9 mouse cellular contexts compared by ENCODE assay signal in the genomic region with DNA sequence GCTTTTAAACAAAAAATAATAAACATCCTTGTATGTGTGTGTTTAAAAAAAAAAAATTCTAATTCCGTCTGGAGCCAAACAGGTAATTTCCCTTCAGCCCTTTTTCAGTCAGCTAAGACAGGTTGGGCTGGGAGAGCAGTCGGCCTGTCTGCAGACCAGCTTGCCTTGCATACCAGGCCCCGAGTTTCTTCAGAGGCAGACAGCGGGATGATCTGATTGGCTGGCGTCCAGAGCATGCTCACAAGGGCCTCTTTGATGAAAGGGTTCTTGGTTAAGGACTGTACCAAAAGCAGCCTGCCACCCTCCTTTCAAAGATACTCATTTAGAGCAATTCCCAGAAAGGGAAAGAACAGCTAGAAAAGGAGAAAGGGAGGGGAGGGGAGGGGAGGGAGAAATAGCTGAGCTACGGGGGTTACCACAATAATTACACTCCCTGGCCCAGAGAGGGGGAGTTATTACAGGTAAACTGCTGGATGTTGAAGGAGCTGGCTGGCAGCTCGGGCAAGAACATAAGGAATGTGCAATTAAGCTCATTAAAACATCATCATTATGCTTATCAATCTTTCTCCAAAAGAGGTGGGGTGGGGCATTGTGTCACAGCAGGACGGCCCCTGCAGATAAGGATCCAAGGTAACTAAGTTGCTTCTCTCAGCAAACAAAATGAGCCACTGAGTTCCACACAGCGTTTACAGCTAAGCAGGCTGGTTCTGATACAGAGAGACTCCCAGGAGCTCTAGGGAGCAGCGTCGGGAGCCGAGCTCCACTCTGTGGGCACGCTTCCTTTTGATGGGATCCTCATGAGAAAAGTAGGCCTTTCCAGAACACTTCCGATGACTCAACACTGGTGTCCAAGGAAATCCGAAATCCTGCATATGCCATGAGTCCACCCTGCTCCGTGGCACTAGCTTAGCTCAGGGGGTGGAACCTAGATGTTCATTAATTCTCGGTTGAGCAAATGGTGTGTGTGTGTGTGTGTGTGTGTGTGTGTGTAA.
DNase-seq lines count a peak whose midpoint lies in the region; ATAC-seq lines count a peak whose summit lies in the region.
"Had no signal": no experiment of that assay in that cellular context is flagged by ENCODE, and none has a peak within 500 bp of the region (broad histone marks: within the 10 kb centered on the region; RNA-seq: fewer than 3 reads in every experiment).

No protein-coding gene starts in this region.

- ATAC-seq in liver, embryonic 12.5 days = peak; percentile 24; the same call in 1 of the 2 replicates
- ATAC-seq in liver, embryonic 11.5 days (replicated peaks; ENCODE audit: low FRiP score) = no peak
- peak; percentile 90 for ATAC-seq in midbrain, embryonic 14.5 days (ENCODE audit: low FRiP score, low TSS enrichment)
- no peak for ATAC-seq in CD4-positive, CD25-positive, alpha-beta regulatory T cell, adult 4 months

- no peaks in the 10 kb centered on the region for H3K9me3 ChIP-seq in liver, embryonic 12.5 days (replicated peaks)
- H3K9me3 ChIP-seq in liver, embryonic 11.5 days (ENCODE audit: control insufficient read depth, low read length) = no peaks in the 10 kb centered on the region
- H3K9me3 ChIP-seq in midbrain, embryonic 14.5 days (ENCODE audit: control insufficient read depth, low read length) = no peaks in the 10 kb centered on the region

- no peak overlapping the region for H3K27ac ChIP-seq in liver, embryonic 12.5 days
- H3K27ac ChIP-seq in liver, embryonic 11.5 days (ENCODE audit: low read depth, low read length) = no peak overlapping the region
- H3K27ac ChIP-seq in midbrain, embryonic 14.5 days (replicated peaks; ENCODE audit: low read depth, low read length) = peak overlapping the region; percentile 76
- H3K27ac ChIP-seq: kidney, postnatal 0 days had no signal

- WGBS in liver, embryonic 12.5 days (ENCODE audit: insufficient replicate concordance) = 57% methylated on average over 17 of the region's 17 CpGs
- 61% methylated on average over 17 of the region's 17 CpGs for WGBS in liver, embryonic 11.5 days
- 46% methylated on average over 17 of the region's 17 CpGs for WGBS in midbrain, embryonic 14.5 days

- H3K27me3 ChIP-seq in liver, embryonic 12.5 days (replicated peaks) = no peaks in the 10 kb centered on the region
- no peaks in the 10 kb centered on the region for H3K27me3 ChIP-seq in liver, embryonic 11.5 days (replicated peaks; ENCODE audit: control insufficient read depth, insufficient read depth, low read length)
- H3K27me3 ChIP-seq in midbrain, embryonic 14.5 days (ENCODE audit: control insufficient read depth, insufficient read depth, low read length) = 0 out of 2 replicates have a peak, but pooled peaks cover 3% of the 10 kb centered on the region

- no peaks in the 10 kb centered on the region for H3K36me3 ChIP-seq in liver, embryonic 12.5 days
- no peaks in the 10 kb centered on the region for H3K36me3 ChIP-seq in liver, embryonic 11.5 days (ENCODE audit: control insufficient read depth, insufficient read depth, low read length)
- no peaks in the 10 kb centered on the region for H3K36me3 ChIP-seq in midbrain, embryonic 14.5 days (ENCODE audit: control insufficient read depth, insufficient read depth, low read length)

- no peak overlapping the region for H3K4me3 ChIP-seq in liver, embryonic 12.5 days
- no peak overlapping the region for H3K4me3 ChIP-seq in liver, embryonic 11.5 days (ENCODE audit: low read depth, low read length)
- no peak overlapping the region for H3K4me3 ChIP-seq in midbrain, embryonic 14.5 days (replicated peaks; ENCODE audit: low read depth, low read length)

- no peak for DNase-seq in liver, embryonic 11.5 days (ENCODE audit: low spot score)
- peak; percentile 67 for DNase-seq in brain, embryonic 18.5 days (ENCODE audit: low read depth, low spot score)
- peak; percentile 46 to 64 for DNase-seq in frontal cortex, postnatal 14 days (ENCODE audit: low spot score in 2 of 2)
- peak; percentile 29 for DNase-seq in layer of hippocampus, adult 9-10 months (ENCODE audit: low spot score)
- DNase-seq in midbrain, embryonic 14.5 days = peak; percentile 89
- no peak for DNase-seq in gastrocnemius, adult 18-20 months (ENCODE audit: low spot score)

- no peak overlapping the region for H3K9ac ChIP-seq in liver, embryonic 12.5 days
- no peak overlapping the region for H3K9ac ChIP-seq in liver, embryonic 11.5 days (ENCODE audit: low read depth, low read length)
- H3K9ac ChIP-seq in midbrain, embryonic 14.5 days (replicated peaks; ENCODE audit: low read length) = 0 out of 2 replicates have a peak overlapping the region, but pooled peaks have one; percentile 20

- peaks cover 24% of the 10 kb centered on the region for H3K4me1 ChIP-seq in liver, embryonic 12.5 days
- peaks cover 11% of the 10 kb centered on the region for H3K4me1 ChIP-seq in liver, embryonic 11.5 days (replicated peaks; ENCODE audit: control insufficient read depth, insufficient read depth, low read length)
- peaks cover 12% of the 10 kb centered on the region for H3K4me1 ChIP-seq in midbrain, embryonic 14.5 days (ENCODE audit: control insufficient read depth, insufficient read depth, low read length)

- H3K4me2 ChIP-seq in liver, embryonic 12.5 days = 0 out of 2 replicates have a peak overlapping the region, but pooled peaks have one; percentile 13
- H3K4me2 ChIP-seq in liver, embryonic 11.5 days = no peak overlapping the region
- H3K4me2 ChIP-seq in midbrain, embryonic 14.5 days (ENCODE audit: low read length) = peak overlapping the region; percentile 15; the same call in 1 of the 2 replicates

Comparison
In these comparisons a context has a peak if more than half of its experiments do, and no peak if none do; other contexts are left out.
1. ATAC-seq: peak in liver, embryonic 12.5 days (single experiment) and midbrain, embryonic 14.5 days (single experiment); none in liver, embryonic 11.5 days (single experiment) and CD4-positive, CD25-positive, alpha-beta regulatory T cell, adult 4 months (single experiment).
2. DNase-seq: peak in brain, embryonic 18.5 days (single experiment), frontal cortex, postnatal 14 days (2 of 2), layer of hippocampus, adult 9-10 months (single experiment) and midbrain, embryonic 14.5 days (single experiment); none in liver, embryonic 11.5 days (single experiment) and gastrocnemius, adult 18-20 months (single experiment).